Mouse (Mus musculus) CD8-positive naive resting alpha-beta T cell, adult 2 months (primary cell): ENCODE results near the gene Olfr282.
"Not testable (repeated sequence)": the region's sequence is repeated elsewhere in the genome, so short reads cannot be mapped to it uniquely, and the experiment has no call there.

ENCODE experiments used
- DNase-seq, 2 experiments: peaks; one replicate each; pipeline ENCODE4 v3.0.0; 2022; ENCODE audit warnings: low read depth in 2 of 2, low spot score in 2 of 2

Olfr282 gene

DNA sequence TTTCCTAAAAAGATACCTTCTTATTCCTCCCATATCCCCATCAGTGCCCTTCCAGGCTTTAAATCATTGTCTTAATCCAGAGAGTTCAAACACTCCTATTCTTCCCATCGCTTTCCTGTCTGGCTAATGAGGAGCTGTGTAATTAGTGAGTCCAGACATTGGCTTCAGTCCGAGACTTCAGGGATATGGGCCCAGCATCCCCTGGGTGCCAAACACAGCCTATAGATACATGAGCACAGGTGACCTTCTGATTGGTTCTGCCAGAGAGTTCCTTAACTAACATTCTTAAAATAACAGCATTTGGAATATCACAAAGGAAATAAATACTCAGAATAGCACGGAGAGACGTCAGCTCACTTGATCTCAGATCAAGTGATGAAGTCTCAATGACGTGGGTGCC is at the start of gene Olfr282:
TSS of gene Olfr282 (plus strand) at position 301 of the 400 bp plus-strand sequence.
- not testable (repeated sequence) for DNase-seq

- DNase-seq, result no peak
Observed at GRCm38 (mm10) chr15:98387621-98388020, 43.4 kb upstream of the Olfr282 start.

DNA sequence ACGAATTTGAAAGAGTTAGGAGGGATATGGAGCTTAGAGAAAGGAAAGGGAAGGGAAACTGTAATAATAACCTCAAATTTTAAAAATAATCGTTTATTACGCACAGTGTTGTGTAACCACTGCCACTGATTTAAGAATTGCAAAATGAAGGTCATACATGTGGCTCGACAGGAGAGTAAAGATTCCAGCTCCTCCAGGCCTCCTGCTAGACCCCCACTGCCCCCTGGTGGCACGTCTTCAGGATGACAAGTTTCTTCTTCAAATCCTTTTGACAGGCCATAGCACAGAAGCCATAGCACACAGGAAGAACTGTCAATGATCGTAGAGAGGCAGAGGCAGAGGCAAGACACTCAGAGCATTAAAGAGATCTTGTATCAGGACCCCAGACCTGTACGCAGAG is 41.2 kb upstream of the Olfr282 start:
- DNase-seq, result no peak

GRCm38 (mm10) chr15:98391081-98391902 is 39.7 kb upstream of the Olfr282 start:
- no peak for DNase-seq

- no peak for DNase-seq
Observed at GRCm38 (mm10) chr15:98391903-98392187, 39.2 kb upstream of the Olfr282 start.

DNA sequence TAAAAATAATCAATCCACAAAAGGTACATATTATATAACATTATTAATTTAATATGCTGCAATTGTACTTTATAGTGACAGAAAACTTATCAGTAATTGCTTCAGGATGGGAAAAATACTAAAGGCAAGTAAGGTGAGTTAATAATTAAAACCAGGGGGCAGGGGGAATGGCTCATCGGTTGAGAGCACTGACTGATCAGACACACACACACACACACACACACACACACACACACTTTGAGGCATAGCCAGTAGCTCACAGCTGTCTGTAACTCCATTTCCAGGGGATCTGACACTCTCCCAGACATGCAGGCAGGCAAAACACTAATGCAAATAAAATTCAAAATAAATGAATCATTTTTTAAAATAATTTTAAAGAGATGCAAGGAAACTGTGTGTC is 33.9 kb upstream of the Olfr282 start:
- no peak for DNase-seq

DNA sequence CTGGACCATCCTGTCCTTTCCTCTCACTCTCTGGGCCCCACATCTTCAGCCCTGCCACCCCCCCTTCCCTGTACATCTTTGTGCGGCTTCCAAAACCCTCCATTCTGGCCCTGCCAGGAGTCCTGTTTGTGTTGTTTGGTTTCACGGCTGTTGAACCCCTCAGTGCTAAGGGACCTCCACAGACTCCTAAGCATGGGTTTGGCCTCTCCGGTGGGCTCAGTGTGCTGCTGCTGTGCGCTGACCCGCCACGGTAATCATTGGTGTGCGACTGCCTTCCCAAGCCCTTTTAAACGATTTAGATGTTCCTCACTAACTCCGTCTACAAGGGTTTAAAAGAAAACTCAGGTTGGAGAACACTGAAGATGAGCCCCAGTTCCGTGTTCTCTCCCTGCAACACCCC is 28.7 kb upstream of the Olfr282 start:
- DNase-seq, result no peak

DNA sequence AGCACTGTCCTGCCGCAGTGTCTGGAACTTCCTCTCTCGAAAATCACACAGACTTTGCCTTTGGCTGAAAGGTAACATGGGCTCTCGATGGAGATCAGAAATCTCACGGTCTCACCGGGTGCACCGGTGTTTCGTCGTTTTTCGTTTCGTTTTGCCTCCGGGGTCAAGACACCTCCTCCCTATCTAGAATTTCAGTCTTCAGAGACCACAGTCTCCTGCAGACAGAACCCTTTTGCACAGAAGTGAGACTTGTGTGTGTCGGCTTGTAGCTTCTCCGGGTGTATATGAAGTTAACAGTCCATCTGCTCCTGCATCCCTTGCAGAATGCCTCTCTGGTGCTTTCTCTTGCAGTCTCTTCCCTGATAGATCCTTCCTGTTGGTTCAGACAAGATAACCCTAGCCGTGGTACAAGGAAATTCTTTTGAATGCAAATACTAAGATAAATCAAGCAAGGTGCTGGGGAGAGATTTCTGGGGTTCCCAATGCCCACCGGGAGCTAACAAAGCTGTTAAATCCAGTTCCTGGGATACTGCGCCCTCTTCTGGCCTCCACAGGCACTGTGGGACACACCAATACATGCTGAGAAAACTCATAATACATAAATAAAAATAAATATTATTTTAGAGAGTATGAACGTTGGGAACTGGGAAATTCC is 22.5 kb upstream of the Olfr282 start:
- no peak for DNase-seq

DNA sequence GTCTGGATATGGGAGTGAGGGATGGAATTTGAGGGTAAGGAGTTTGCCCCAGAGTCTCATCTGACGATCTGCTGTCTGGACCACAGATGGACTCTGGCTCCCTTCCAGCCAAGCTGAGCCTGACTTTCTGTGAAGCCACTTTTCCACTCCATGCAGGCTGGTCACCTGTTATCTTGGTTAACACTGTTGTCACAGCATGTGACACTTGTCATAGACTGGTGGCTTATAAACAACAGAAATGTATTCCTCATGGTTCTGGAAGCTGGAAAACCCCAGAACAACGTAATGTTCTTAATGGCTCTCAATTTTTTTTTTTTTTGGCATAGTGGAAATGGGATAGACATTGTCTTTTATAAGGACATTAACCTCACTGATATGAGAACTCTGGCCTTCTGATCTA is 21.4 kb upstream of the Olfr282 start:
- DNase-seq, result no peak

DNA sequence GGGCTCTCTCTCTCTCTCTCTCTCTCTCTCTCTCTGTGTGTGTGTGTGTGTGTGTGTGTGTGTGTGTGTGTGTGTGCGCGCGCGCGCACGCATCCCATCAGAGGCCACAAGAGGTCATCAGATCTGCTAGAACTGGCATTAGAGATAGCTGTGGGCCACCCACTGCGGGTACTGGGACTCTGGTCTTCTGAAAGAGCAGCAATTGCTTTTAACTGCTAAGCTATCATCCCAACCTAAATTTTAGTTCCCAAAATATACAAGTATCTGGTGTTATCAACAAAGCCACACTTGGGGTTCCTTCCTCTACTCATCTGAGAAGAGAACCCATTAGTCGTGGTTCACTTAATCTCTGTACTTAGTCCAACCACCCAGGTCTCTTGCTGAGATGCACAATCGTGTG is 20.8 kb upstream of the Olfr282 start:
- no peak for DNase-seq

DNA sequence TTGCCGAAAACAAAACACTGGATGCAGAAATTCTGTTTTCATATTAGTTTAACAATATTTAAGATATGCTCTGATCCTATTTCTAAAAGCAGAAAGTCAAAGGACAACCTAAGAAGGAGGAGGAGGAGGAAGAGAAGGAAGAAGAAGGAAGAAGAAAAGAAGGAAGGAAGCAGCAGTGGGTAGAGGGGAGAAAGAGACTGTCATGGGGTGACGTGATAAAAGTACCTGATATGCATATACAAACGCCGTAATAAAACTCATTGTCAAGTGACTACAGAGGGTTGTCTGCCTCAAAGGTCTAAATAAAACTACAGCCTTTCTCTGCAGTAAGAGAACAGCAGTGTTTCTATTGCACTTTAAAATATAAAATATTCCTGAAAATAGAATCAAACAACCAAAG is 15.0 kb upstream of the Olfr282 start:
- no peak for DNase-seq

GRCm38 (mm10) chr15:98416802-98417201 is 14.2 kb upstream of the Olfr282 start:
- DNase-seq, result not testable (repeated sequence)

DNA sequence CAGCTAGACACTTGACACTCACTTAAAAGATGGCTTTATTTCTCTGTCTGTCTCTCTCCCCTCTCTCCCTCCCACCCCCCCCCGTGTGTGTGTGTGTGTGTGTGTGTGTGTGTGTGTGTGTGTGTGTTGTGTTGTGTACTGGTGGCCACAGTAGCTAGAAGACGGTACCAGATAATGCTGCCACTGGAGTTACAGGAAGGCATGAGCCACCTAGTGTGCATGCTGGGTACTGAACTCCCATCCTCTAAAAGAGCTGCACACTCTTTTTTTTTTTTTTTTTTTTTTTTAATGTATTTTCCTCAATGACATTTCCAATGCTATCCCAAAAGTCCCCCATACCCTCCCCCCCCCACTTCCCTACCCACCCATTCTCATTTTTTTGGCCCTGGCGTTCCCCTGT is 13.7 kb upstream of the Olfr282 start:
- not testable (repeated sequence) for DNase-seq

DNA sequence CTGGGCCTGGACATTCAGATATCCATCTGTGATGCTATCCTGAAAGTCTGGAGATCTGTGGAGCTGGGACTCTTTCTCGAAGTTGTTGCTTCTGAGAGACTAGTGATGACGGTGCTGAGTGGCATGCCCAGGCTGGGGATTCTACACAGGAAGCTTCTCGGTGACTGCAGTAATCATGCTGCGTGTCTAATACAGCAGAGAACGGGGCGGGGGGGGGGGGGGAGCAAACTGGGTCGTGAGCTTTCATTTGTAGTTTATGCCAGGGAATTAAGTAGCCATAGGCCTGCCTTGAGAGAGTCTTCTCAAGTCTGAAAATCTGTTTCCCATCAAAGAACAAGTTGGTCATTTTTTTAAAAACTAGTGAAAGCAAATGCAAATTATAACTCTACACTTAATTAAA is 12.9 kb upstream of the Olfr282 start:
- DNase-seq, result no peak

GRCm38 (mm10) chr15:98420897-98421296 is 10.1 kb upstream of the Olfr282 start:
- DNase-seq, result no peak

DNA sequence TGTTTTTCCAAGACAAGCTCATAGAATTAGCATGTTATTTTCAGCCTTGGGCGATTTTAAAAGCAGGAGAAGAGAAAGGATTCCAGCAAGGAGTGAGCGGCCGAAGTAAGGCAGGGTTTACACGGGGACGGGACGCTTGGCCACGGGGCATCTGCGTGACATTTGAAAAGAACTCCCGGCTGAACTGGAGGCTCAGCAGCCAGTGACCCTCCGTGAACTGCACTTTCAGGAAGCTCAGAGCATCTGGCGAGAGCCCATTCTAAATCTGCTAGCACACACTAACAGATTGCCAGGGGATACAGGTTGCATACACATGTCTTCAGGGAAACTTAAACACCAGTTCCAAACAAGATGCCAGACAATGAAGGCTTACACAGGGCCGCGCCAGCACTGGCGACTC is 6.7 kb upstream of the Olfr282 start:
- DNase-seq, result no peak

DNA sequence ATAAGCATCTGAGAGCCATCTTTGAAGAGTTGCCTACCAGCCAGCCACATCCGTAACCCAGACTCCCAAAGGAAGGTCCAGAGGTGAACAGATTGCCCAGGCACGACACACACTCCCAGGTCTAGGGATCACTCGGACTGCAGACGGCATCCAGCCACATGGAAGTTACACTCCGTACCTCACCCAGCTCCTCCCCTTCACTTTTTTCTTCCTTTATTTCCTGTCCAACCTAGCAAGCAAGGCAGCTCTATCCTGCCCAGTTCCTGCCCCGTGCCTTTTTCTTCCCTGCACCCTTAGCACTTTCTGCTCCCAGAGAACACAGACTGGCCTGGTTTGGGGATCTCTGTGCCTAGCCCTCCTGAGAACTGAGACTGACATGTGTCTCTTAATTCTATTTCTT is 6.3 kb upstream of the Olfr282 start:
- no peak for DNase-seq

DNA sequence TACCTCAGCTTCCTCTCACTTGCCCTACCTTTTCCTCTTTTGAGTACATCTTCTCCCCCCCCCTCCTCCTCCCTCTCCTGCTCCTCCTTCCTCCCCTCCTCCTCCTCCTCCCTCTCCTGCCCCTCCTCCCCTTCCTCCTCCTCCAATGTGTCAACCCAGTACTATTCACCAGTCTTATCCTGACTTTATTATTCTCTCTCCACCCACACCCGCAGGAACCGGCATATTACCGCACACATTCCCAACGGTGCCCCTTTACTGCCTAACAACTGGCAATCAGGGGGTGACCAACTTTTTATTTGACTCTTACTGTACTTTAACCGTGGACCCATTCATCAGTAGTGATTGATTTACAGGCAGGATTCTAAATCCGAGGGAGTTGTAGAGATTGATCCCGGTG is 5.8 kb upstream of the Olfr282 start:
- no peak for DNase-seq

DNA sequence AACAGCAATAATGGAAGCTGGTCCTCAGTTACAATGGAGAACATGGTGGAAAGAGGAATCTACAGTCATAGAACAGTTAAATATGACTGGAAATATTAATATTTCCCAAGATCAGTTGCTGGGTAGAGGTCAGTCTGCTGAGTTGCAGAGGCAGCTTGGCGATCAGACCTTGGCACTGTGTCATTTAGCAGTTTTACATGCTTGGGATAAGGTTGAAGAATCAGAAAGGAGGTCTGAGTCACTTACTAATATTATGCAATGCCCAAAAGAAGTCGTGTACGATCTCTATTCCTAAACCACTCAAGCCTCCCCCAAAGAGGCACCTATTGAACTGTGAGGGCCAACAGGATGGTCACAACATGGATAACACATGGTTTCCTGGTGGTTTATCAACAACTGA is 13.5 kb downstream of the Olfr282 start:
- DNase-seq, result no peak

GRCm38 (mm10) chr15:98448521-98448920 is 17.5 kb downstream of the Olfr282 start:
- DNase-seq, result no peak

DNA sequence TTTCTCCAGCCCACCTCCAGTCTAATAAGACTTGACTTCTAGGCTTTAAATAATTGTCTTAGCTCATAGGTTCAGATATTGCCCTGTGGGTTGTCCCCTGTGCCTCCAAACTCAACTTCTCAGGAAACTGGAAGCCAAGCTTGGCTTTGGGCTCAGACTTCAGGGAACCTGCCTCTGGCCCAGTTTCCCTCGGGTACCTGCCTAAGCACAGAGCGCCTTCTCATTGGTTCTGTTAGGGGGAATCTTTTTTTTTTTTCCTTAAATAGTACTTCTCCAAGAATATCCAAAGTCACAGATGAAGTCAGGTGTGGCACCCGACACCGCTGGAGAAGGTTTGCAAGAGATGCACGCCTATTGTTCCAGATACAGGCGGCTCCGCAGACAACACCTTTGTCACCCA is 21.3 kb downstream of the Olfr282 start, which contains the start of gene Olfr281:
TSS of gene Olfr281 (plus strand) at position 301 of the 400 bp plus-strand sequence.
- DNase-seq, result no peak

GRCm38 (mm10) chr15:98469596-98469995 is 38.6 kb downstream of the Olfr282 start, which contains the start of gene OR5BS1P:
OR5BS1P (plus strand) TSS chr15:98469896.
- DNase-seq, result no peak

DNA sequence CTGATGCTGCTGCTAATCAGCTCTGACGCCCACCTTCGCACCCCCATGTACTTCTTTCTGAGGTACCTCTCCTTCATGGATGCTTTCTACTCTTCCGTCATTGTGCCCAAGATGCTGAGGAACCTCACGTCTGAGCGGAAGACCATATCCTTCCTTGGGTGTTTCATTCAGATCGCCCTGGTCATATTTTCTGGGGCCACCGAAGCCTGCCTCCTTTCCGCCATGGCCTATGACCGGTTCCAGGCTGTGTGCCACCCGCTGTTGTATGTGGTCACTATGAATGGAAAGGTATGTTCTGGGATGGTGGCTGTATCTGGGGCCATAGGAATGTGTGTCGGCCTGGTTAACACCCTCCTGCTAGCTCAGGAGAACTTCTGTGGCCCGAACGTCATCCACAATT is 40.5 kb downstream of the Olfr282 start:
- no peak for DNase-seq
